Mouse (Mus musculus) spleen, postnatal 10 days (tissue): ENCODE results near the gene Dgat2l6.
A peak's percentile ranks its signal among the peaks of the same experiment; 100 is the strongest.

Experiments used
- DNase-seq, 2 experiments: peaks; one replicate each; pipeline ENCODE4 v3.0.0; 2021 to 2022; ENCODE audit warnings: low spot score in 2 of 2

Dgat2l6 gene

DNA sequence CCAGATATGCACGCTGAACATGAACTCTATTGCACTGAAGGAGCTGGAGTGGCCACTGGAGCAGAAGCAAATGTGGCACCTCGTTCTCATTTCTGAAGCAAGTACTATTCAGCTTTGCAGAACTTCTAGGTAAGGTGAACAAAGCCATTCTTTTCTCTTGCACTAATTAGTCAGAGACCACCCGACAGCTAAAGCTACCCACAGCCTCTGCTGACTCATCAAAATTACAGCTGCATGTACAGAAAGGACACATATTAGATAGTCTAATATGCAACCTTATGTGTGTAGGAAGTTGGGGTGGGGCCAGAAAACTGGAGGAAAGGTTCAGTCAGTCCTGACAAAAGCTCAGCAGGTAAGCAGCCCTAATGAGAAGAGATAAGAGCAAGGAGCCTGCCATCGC lies at the start of gene Dgat2l6:
Gene Dgat2l6 (plus strand): TSS at position 368 of the 400 bp plus-strand sequence.
- no peak for DNase-seq

DNA sequence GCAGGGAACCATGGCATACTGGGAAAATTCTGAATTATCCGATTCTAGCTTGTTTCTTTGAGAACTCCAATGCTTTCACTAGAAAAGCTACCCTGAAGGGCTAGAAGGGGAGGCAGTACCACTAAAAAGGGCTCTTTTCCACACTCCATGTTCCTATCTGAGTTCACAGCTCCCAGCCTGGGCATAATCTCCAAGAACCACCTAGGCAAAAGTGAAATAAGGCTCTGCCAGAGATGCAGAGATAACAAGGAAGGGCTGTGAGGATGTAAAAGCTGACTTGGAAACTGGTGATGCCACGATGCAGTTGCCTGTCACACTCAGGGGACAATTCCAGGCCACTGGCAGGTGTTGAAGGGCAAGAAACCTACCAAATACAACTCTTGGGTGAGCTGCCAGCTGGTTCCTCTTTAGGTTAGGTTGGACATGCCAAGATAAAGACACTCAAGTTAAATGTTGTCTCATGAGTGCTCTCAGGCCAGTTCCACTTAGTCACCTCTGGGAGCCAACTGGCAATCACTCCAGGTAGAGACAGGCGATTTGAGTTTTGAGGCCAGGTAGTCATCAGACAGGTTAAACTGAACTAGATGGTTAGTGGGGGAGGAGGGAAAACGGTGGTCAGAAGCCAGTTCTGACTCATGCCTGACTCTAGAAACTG lies 48.9 kb upstream of the Dgat2l6 start:
- no peak for DNase-seq

DNA sequence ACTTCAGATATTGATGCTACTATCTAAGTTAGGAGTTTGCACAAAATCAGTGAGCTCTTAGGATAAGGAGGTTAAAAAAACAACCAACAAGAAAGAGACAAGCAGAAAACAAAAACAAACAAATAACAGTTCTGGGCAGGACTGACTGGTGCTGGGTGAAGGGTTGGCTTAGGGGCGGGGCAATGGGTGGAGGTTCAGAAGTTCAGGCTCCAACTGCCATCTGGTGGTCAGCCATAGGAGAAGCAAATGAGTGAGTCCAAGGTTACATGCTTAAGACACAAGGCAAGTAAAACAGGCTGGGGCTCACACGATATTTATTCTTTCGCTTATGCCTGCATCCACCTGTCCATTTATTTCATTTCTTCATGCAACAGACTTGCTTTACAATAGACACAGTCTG lies 44.3 kb upstream of the Dgat2l6 start:
- DNase-seq, result peak in 1 of 2 experiments; percentile 72

DNA sequence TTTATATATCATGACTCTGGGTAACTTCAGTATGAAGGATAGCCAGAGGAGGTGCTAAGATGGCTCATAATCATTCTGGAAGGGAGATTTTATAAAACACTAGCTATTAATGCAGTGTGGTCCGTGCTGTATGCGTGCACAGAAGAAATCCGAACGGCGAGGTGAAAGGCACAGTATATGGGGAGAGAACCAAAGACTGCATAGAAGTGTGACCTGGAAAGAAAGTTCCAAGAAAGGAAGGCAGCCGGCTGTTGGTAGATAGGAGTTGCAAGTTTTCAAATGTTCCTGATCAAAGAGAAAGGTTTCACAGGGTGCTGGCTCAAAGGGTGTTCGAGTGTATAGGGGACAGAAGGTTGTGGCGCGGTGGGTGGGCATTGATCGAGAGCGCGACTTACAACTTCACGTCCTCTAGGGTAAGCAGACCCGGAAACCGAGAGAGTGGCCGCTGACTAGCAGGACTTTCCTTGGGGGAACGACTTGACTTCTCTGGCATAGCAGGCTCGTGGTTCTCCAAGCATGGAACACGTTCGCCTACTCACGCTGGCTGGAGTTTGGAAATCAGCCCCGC lies 31.1 kb upstream of the Dgat2l6 start:
- DNase-seq, result no peak

DNA sequence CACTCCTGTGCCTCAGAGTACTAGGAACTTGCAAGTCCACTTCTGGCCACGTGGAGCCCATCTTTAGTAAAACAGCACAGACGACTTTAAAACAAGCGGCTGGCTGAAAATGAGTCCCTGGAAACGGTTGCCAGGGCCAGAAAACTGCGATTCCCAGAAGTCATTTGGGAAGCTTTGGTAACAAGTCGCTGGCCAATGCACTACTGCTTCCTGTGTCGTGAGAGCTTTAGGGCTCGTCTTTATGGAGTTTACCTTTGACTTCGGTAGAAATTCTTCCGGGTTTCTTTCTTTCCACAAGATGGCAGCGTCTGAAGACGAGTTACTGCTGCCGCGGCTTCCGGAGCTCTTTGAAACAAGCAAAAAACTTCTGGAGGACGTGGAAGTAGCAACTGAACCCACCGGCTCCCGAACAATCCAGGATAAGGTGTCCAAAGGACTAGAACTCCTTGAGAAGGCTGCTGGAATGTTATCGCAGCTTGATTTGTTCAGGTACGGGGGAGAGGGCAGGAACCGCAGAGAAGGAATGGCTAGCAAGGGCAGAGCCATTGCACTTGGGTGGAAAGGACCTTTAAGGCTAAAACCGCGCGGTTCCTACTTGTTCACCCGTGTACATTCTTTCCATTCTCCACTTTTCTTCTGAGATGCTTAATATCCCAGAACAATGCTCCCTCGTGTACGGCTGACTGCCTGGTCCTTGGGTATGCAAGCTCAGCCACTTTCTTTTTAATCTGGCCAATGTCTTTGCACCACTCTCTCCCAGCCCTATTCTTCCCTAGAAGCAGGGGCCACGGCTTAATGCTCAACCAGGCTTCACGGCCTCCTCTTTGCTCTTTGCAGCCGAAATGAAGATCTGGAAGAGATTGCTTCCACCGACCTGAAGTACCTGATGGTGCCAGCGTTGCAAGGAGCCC lies 30.3 kb upstream of the Dgat2l6 start, which contains the start of gene Igbp1:
Gene Igbp1 (plus strand): TSS at position 224 of the 911 bp plus-strand sequence.
- peak; percentile 27 to 68 for DNase-seq

DNA sequence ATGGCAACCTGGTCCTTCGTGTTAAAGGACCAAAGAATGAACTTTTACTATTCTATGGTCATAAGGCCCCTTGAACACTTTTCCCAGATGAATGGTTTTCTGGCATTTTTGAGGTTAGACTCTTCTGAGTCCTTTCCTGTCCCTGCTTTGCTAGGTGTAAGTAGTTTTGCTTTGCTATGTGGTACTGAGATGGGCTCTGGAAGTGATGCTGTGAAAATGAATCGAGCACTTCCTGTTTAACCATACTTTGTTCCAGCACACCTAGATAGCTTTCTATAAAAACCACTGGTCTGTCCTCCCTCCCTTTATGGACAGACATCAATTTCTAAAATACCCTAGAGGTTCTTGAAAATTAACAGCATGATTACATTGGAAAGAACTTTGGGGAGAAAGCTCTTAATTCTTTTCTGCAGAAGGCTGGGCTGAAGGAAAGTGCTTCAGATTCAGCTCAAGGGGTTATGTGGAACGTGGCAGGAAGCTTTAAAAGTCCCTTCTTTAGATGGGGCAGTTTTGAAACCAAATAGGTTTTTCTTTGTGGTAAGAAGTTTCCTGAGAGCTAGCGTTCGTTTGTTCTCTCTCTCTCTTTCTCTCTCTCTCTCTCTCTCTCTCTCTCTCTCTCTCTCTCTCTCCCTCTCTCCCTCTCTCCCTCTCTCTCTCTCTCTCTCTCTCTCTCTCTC lies 20.3 kb upstream of the Dgat2l6 start:
- DNase-seq, result no peak

DNA sequence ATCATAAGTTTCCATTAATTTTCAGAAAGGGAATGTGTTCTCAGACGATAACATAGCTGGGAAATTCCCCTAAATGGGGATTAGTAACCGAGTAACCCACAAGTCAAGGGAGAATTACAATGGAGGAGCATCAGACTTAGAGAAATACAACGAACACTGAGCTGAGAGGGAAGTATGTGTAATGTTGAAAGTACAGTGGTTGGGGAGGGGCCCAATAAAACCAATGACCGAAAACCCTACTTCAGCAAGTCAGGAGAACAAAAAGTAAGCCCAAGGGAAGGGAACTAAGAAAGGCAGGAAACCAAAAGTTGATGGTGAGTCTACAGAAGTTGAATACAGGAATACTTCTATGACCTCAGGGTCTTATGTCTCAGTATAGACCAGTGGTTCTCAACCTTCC lies 16.5 kb upstream of the Dgat2l6 start:
- no peak for DNase-seq

DNA sequence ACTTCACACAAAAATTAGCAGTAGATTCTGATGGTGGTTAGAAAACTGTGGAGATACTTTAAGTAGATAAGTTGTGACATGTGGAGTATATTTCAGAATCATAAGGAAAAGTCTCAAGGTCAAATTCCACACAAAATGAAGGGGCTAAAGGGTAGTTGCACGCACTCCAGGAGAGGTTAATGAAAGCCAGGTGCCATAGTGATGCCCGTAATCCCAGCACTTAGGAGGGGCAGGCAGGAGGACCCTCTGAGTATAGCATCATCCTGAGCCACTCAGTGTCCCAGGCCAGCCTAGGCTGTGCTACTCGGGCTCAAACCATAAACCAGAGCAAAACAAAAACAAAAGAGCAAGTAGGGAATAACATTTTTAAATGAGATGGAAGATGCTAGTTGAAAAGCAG lies 14.7 kb upstream of the Dgat2l6 start:
- no peak for DNase-seq

DNA sequence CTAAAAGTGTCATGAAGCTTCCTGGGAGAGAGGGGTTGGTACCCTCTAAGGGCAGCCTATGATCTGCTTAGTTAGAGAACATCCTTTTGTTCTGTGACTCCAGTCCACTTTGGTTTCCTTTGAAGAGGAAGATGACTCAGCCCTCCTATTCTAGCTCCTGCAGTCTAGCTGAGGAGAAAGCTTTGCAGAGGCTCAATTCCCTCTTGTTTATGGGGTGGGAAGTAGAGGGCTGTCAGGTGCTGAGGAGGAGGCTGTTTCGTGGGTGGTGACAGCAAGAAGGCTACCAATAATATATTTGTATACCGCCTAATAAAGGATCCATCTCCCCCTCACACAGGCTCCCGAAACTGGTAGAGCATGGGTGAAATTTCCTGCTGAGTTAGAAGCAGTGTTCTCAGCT lies 8.0 kb upstream of the Dgat2l6 start:
- no peak for DNase-seq

DNA sequence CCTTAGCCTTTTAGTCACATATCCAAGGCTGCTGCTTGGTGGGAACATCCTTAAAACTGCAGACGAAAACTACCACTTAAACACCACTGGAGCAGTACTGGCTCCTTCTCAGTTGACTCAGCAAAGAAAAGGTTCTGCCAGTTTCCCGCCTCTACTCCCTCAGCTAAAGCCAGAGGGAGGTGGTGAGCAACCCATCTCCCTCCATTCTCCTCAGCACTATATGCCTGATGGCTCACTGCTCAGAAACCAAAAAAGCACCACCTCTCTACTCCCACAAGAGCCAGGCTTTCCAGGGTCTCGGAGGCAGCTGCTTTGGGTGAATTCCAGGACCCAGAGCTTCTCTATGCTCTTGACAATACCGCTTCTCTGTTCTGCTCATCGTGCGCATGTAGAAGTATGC lies 7.0 kb upstream of the Dgat2l6 start:
- DNase-seq, result no peak

DNA sequence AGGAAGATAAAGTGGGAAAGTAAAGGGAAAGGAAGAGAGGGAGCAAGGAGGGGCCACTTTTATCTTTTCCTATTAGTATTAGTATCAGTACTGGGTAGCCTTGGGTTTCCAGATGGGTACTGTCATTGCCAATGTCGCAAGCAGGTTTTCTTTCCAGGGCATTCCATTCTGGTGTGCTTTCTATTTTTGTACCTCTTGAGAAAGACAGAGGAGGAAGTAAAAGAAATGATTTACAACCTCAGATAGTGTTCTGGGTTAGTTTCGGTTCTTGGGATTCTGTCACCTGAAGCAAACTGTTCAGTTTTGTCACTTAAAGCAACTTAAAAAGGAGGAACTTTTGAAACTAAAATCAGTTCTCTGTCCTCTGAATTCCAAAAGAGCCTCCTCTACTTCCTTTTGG lies 6.1 kb upstream of the Dgat2l6 start:
- DNase-seq, result no peak

DNA sequence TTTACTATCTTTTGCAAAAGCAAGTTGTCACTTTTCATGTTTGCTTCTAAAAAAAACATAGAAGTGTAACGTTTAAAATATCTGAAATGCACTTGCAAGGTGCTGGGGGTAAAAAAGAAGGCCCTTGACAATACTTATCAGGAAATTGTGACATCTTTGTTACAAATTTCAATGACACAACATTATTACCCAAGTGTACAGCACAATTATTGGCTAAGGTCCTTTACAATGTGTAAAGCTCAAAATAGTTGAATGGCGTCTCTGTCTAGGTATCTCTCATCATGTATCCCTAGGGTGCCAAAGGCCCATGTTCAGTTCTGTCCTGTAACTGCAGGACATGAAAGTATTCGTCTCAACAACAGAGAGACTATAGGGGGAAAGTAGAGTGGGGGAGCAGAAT lies 31.4 kb downstream of the Dgat2l6 start:
- no peak for DNase-seq

DNA sequence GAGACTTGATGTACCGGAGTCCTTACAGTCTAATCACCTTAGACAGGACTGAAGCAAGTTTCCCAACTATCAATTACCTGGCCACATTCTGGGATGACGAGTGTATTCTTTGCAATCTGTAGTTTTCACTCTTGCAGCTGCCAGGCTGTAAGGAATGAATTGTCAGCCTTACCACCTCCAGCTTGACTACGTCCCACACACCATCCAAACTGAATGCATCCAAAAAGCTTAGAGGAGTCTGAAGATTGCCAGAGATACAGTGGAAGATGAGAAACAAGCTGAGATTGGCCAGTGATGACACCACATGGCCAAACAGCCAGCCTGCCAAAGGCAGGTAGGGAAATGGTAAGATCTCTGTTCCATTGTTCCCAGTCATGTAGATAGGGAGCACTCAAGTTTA lies 41.1 kb downstream of the Dgat2l6 start:
- DNase-seq, result no peak

DNA sequence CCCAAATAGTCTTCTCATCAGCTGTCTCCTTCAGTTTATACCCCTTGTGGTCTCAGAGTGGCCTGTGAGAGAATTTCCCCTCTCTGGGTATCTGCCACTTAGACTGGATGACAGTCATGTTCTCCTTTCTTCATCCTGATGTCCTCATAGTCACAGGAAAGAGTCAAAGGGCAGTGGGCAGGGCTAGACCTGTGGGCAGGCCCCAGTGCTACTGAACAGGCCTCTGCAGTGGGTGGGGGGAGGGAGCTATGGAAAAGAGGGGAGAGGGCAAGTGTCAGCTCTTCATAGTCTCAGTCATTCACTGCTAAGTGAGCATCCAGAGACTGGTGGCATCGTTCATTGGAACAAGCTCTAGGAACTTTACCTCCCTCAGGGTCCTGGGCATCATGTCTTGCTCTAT lies 47.3 kb downstream of the Dgat2l6 start, which contains the start of gene Awat1:
Gene Awat1 (plus strand): TSS at position 301 of the 400 bp plus-strand sequence.
- no peak for DNase-seq

DNA sequence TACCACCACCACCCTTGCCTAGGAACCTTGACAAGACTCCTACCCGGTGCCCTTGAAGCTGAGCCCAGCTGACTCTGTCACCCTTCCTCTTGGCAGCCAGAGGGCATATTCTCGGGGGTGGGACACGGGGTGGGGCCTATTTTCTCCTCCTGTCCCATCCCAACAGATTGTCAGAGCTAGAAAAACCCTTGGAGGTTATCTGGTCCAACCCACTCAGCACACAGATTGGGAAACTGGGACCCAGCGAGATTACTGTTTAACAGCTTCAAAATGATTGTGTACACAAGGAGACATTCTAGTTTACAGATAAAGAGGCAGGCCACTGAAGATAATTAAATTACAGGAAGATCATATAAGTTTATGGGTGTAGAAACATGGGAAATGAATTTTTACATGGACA lies 70.2 kb downstream of the Dgat2l6 start, which contains the start of gene P2ry4:
Gene P2ry4 (minus strand): TSS at position 79 of the 400 bp plus-strand sequence.
- no peak for DNase-seq
